Mouse (Mus musculus) G1E-ER4 (cell line): ENCODE results near the gene Sapcd1. TPM values are rescaled to one million over a fixed set of nuclear protein-coding genes. Genes with fewer than 3 reads are reported as not detected.

ENCODE experiments used
- GATA1 ChIP-seq: IDR thresholded peaks from one replicate; pipeline ENCODE4 v1.8.0; 2012; ENCODE audit warnings: low read length, inconsistent platforms
- polyA plus RNA-seq: library from polyadenylated mRNA; stranded (reverse); fragments of >175 nt; gene quantifications from 2 replicates; pipeline ENCODE4 v1.2.3, GENCODE M21; 2012

Gene Sapcd1
- polyA plus RNA-seq, 1 experiment, result 64.9 TPM

DNA sequence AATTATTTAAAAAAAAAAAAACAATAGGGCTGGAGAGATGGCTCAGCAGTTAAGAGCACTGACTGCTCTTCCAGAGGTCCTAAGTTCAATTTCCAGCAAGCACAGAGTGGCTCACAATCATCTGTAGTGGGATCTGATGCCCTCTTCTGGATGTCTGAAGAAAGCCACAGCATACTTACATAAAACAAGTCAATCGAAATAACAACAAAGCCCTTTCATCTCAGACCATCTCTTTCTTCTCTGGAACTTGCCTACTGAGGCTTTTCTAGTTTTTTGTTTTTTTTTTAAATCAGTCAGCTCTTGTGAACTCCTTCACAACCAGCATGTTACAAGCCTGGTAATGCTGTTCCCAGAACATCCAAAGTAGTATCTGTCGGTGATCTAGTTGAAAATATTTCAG, 47.2 kb downstream of the Sapcd1 start:
- TF ChIP-seq GATA1, result no peak

DNA sequence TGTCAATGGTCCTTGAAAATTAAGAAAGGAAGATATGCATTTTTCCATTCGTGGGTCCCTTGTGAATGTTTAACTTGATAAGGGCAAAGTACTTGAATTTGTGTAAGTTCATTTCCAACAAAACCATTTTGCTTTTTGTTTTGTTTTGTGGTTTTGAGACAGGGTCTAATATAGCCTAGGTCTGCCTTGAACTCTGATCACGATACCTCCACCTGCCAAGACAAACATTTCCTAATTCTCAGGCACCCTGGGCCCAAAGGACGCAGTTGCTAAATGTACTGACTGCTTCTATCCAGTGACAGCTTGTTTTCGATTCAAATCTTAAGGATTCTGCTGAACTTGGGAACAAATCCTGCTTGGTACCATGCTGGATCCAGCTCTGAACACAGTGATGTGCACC, 48.2 kb downstream of the Sapcd1 start:
- no peak for TF ChIP-seq GATA1

DNA sequence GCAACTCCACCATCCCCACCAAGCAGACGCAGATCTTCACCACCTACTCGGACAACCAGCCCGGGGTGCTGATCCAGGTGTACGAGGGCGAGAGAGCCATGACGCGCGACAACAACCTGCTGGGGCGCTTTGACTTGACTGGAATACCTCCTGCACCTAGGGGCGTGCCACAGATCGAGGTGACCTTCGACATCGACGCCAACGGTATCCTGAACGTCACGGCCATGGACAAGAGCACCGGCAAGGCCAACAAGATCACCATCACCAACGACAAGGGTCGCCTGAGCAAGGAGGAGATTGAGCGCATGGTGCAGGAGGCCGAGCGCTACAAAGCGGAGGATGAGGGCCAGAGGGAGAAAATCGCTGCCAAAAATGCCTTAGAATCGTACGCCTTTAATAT, 49.6 kb downstream of the Sapcd1 start:
- no peak for TF ChIP-seq GATA1

DNA sequence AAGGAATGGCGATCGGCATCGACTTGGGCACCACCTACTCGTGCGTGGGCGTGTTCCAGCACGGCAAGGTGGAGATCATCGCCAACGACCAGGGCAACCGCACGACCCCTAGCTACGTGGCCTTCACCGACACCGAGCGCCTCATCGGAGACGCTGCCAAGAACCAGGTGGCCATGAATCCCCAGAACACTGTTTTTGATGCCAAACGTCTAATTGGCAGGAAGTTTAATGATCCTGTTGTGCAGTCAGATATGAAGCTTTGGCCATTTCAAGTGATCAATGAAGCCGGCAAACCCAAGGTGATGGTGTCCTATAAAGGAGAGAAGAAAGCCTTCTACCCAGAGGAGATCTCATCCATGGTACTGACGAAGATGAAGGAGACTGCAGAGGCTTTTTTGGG, 50.8 kb downstream of the Sapcd1 start:
- no peak for TF ChIP-seq GATA1

Other genes with a start within 250 kb of the Sapcd1 start
- gene Cyp21a1, start 223.5 kb downstream of the Sapcd1 start, polyA plus RNA-seq, result not detected in 2 replicates
- 52.4 and 52.9 TPM in 2 replicates for gene Stk19, start 191.1 kb downstream of the Sapcd1 start, polyA plus RNA-seq
- 47.6 and 78.7 TPM in 2 replicates for gene Dxo, start 191.0 kb downstream of the Sapcd1 start, polyA plus RNA-seq
- gene Skiv2l, start 177.8 kb downstream of the Sapcd1 start, polyA plus RNA-seq, result 62.2 and 65.4 TPM in 2 replicates
- 375 and 385 TPM in 2 replicates for gene Nelfe, start 177.6 kb downstream of the Sapcd1 start, polyA plus RNA-seq
- gene Cfb, start 165.5 kb downstream of the Sapcd1 start, polyA plus RNA-seq, result not detected in 2 replicates
- 24.4 and 27.6 TPM in 2 replicates for gene Zbtb12, start 148.5 kb downstream of the Sapcd1 start, polyA plus RNA-seq
- gene Gm20547, start 146.0 kb downstream of the Sapcd1 start, polyA plus RNA-seq, result not detected in 2 replicates
- gene C2, start 129.8 kb downstream of the Sapcd1 start, polyA plus RNA-seq, result 0.49 and 1.3 TPM in 2 replicates
- 352 and 449 TPM in 2 replicates for gene Ehmt2, start 129.5 kb downstream of the Sapcd1 start, polyA plus RNA-seq
- not detected in 2 replicates for gene Slc44a4, start 113.5 kb downstream of the Sapcd1 start, polyA plus RNA-seq
- 12.3 and 17.6 TPM in 2 replicates for gene Neu1, start 96.8 kb downstream of the Sapcd1 start, polyA plus RNA-seq
- 0.33 and 0.36 TPM in 2 replicates for gene Hspa1b, start 68.8 kb downstream of the Sapcd1 start, polyA plus RNA-seq
- 0.12 TPM in 1 of 2 replicates, not detected in the other for gene Gm20481, start 58.1 kb downstream of the Sapcd1 start, polyA plus RNA-seq
- gene Hspa1a, start 55.9 kb downstream of the Sapcd1 start, polyA plus RNA-seq, result not detected in 2 replicates
- gene Hspa1l, start 55.3 kb downstream of the Sapcd1 start, polyA plus RNA-seq, result 0.02 TPM in 1 of 2 replicates, not detected in the other
- gene Lsm2, start 46.2 kb downstream of the Sapcd1 start, polyA plus RNA-seq, result 309 and 320 TPM in 2 replicates
- 965 and 1,080 TPM in 2 replicates for gene Vars, start 27.0 kb downstream of the Sapcd1 start, polyA plus RNA-seq
- 1.0 and 1.4 TPM in 2 replicates for gene Vwa7, start 11.4 kb downstream of the Sapcd1 start, polyA plus RNA-seq
- gene Msh5, start 18.7 kb upstream of the Sapcd1 start, polyA plus RNA-seq, result 7.0 and 7.1 TPM in 2 replicates
- 168 and 216 TPM in 2 replicates for gene Clic1, start 21.9 kb upstream of the Sapcd1 start, polyA plus RNA-seq
- gene Ddah2, start 31.0 kb upstream of the Sapcd1 start, polyA plus RNA-seq, result 156 and 185 TPM in 2 replicates
- gene Ly6g6c, start 37.4 kb upstream of the Sapcd1 start, polyA plus RNA-seq, result not detected in 2 replicates
- not detected in 2 replicates for gene Mpig6b, start 38.2 kb upstream of the Sapcd1 start, polyA plus RNA-seq
- not detected in 2 replicates for gene Ly6g6e, start 48.9 kb upstream of the Sapcd1 start, polyA plus RNA-seq
- 0.22 TPM in 1 of 2 replicates, not detected in the other for gene Ly6g6d, start 50.0 kb upstream of the Sapcd1 start, polyA plus RNA-seq
- 0.05 and 0.06 TPM in 2 replicates for gene Ly6g6f, start 57.6 kb upstream of the Sapcd1 start, polyA plus RNA-seq
- 112 and 148 TPM in 2 replicates for gene Abhd16a, start 61.2 kb upstream of the Sapcd1 start, polyA plus RNA-seq
- gene Ly6g5c, start 80.3 kb upstream of the Sapcd1 start, polyA plus RNA-seq, result not detected in 2 replicates
- 0.08 and 0.15 TPM in 2 replicates for gene Ly6g5b, start 87.4 kb upstream of the Sapcd1 start, polyA plus RNA-seq
- gene Gpank1, start 93.4 kb upstream of the Sapcd1 start, polyA plus RNA-seq, result 62.0 and 85.8 TPM in 2 replicates
- 66.1 and 68.9 TPM in 2 replicates for gene Csnk2b, start 94.0 kb upstream of the Sapcd1 start, polyA plus RNA-seq
- gene D17H6S53E, start 98.4 kb upstream of the Sapcd1 start, polyA plus RNA-seq, result 11.4 and 13.3 TPM in 2 replicates
- gene Apom, start 104.0 kb upstream of the Sapcd1 start, polyA plus RNA-seq, result 0.23 and 0.27 TPM in 2 replicates
- gene Bag6, start 107.2 kb upstream of the Sapcd1 start, polyA plus RNA-seq, result 685 and 826 TPM in 2 replicates
- 1,478 and 1,496 TPM in 2 replicates for gene Prrc2a, start 136.9 kb upstream of the Sapcd1 start, polyA plus RNA-seq
- gene Aif1, start 148.1 kb upstream of the Sapcd1 start, polyA plus RNA-seq, result not detected in 2 replicates
- 0.39 and 0.49 TPM in 2 replicates for gene Lst1, start 160.4 kb upstream of the Sapcd1 start, polyA plus RNA-seq
- 0.09 and 0.12 TPM in 2 replicates for gene Ltb, start 166.4 kb upstream of the Sapcd1 start, polyA plus RNA-seq
- gene Tnf, start 174.0 kb upstream of the Sapcd1 start, polyA plus RNA-seq, result not detected in 2 replicates
- gene Lta, start 177.3 kb upstream of the Sapcd1 start, polyA plus RNA-seq, result not detected in 2 replicates
- not detected in 2 replicates for gene Gm16181, start 192.8 kb upstream of the Sapcd1 start, polyA plus RNA-seq
- 2.2 and 2.7 TPM in 2 replicates for gene Atp6v1g2, start 205.6 kb upstream of the Sapcd1 start, polyA plus RNA-seq
- 39.6 and 44.3 TPM in 2 replicates for gene Nfkbil1, start 207.8 kb upstream of the Sapcd1 start, polyA plus RNA-seq
- gene Ddx39b, start 213.7 kb upstream of the Sapcd1 start, polyA plus RNA-seq, result 326 and 338 TPM in 2 replicates
- 56.7 and 69.0 TPM in 2 replicates for gene H2-D1, start 234.7 kb upstream of the Sapcd1 start, polyA plus RNA-seq